Mouse (Mus musculus): ENCODE measurements around the gene Gfra1. TPM values are rescaled to one million over a fixed set of nuclear protein-coding genes. Genes with fewer than 3 reads are reported as not detected.

Gene Gfra1
- total RNA-seq, 1 experiment: 3.5 TPM

GRCm38 (mm10) chr19:58364688-58365087, 91.0 kb downstream of the Gfra1 start:
- DNase-seq (ENCODE audit: low read depth, low spot score): peak; percentile 7
- Histone ChIP-seq H3K4me1 (ENCODE audit: control insufficient read depth in 2 of 2, insufficient read depth in 2 of 2, low read length in 2 of 2, poor library complexity in 1 of 2) (no peaks in the 10 kb centered on the region; a peak in 1 of 4 replicates), H3K9me3 (ENCODE audit: control insufficient read depth, insufficient read depth, low read depth, low read length) (no peaks in the 10 kb centered on the region), H3K9ac (ENCODE audit: insufficient read depth, low read depth, low read length, poor library complexity, severe bottlenecking) (no peak overlapping the region), H3K36me3 (ENCODE audit: control insufficient read depth, insufficient read depth, low read length, poor library complexity, severe bottlenecking) (no peaks in the 10 kb centered on the region), H3K4me3 (ENCODE audit: insufficient read depth in 1 of 2, low read depth in 1 of 2, low read length in 2 of 2, poor library complexity in 1 of 2, severe bottlenecking in 1 of 2) (no peak overlapping the region; a peak in 1 of 4 replicates), H3K27ac (ENCODE audit: insufficient read depth, low read depth, low read length, poor library complexity, severe bottlenecking) (no peak overlapping the region)
- in situ Hi-C loops (cut with MboI; ENCODE audit: low sequenced_read_pairs in 2 of 2, unreplicated experiment in 2 of 2): no loop called here
- TF ChIP-seq HCFC1 (IDR thresholded peaks at IDR 0.05; ENCODE audit: borderline replicate concordance, insufficient read depth, low read length) (no peak), ZC3H11A (IDR thresholded peaks at IDR 0.05; ENCODE audit: borderline replicate concordance, low read depth, low read length) (no peak), CHD2 (IDR thresholded peaks at IDR 0.05; ENCODE audit: low read depth, low read length) (no peak), ZNF384 (IDR thresholded peaks at IDR 0.05; ENCODE audit: low read depth, low read length) (no peak), MAFK (IDR thresholded peaks at IDR 0.05; ENCODE audit: insufficient read depth, low read depth, low read length) (no peak)

GRCm38 (mm10) chr19:58360982-58361381, 94.7 kb downstream of the Gfra1 start:
- no peak overlapping the region for H3K4me3 ChIP-seq (ENCODE audit: insufficient read depth in 1 of 2, low read depth in 1 of 2, low read length in 2 of 2, poor library complexity in 1 of 2, severe bottlenecking in 1 of 2)
- H3K4me1 ChIP-seq (ENCODE audit: control insufficient read depth in 2 of 2, insufficient read depth in 2 of 2, low read length in 2 of 2, poor library complexity in 1 of 2): no peaks in the 10 kb centered on the region; a peak in 1 of 4 replicates
- in situ Hi-C loops (cut with MboI; ENCODE audit: low sequenced_read_pairs in 2 of 2, unreplicated experiment in 2 of 2): no loop called here
- no peak overlapping the region for H3K9ac ChIP-seq (ENCODE audit: insufficient read depth, low read depth, low read length, poor library complexity, severe bottlenecking)
- TF ChIP-seq CHD2 (IDR thresholded peaks at IDR 0.05; ENCODE audit: low read depth, low read length) (no peak), ZC3H11A (IDR thresholded peaks at IDR 0.05; ENCODE audit: borderline replicate concordance, low read depth, low read length) (no peak), HCFC1 (IDR thresholded peaks at IDR 0.05; ENCODE audit: borderline replicate concordance, insufficient read depth, low read length) (no peak), MAFK (IDR thresholded peaks at IDR 0.05; ENCODE audit: insufficient read depth, low read depth, low read length) (no peak), ZNF384 (IDR thresholded peaks at IDR 0.05; ENCODE audit: low read depth, low read length) (no peak)
- H3K27ac ChIP-seq (ENCODE audit: insufficient read depth, low read depth, low read length, poor library complexity, severe bottlenecking): no peak overlapping the region
- DNase-seq (ENCODE audit: low read depth, low spot score): no peak
- no peaks in the 10 kb centered on the region for H3K9me3 ChIP-seq (ENCODE audit: control insufficient read depth, insufficient read depth, low read depth, low read length)
- H3K36me3 ChIP-seq (ENCODE audit: control insufficient read depth, insufficient read depth, low read length, poor library complexity, severe bottlenecking): no peaks in the 10 kb centered on the region

GRCm38 (mm10) chr19:58358063-58358462, 97.6 kb downstream of the Gfra1 start:
- Histone ChIP-seq H3K4me1 (ENCODE audit: control insufficient read depth in 2 of 2, insufficient read depth in 2 of 2, low read length in 2 of 2, poor library complexity in 1 of 2) (0 out of 4 replicates have a peak, but pooled peaks cover 0 to 2% of the 10 kb centered on the region in 2 experiments), H3K4me3 (ENCODE audit: insufficient read depth in 1 of 2, low read depth in 1 of 2, low read length in 2 of 2, poor library complexity in 1 of 2, severe bottlenecking in 1 of 2) (no peak overlapping the region), H3K9ac (ENCODE audit: insufficient read depth, low read depth, low read length, poor library complexity, severe bottlenecking) (no peak overlapping the region), H3K36me3 (ENCODE audit: control insufficient read depth, insufficient read depth, low read length, poor library complexity, severe bottlenecking) (no peaks in the 10 kb centered on the region), H3K27ac (ENCODE audit: insufficient read depth, low read depth, low read length, poor library complexity, severe bottlenecking) (no peak overlapping the region), H3K9me3 (ENCODE audit: control insufficient read depth, insufficient read depth, low read depth, low read length) (no peaks in the 10 kb centered on the region)
- in situ Hi-C loops (cut with MboI; ENCODE audit: low sequenced_read_pairs in 2 of 2, unreplicated experiment in 2 of 2): no loop called here
- TF ChIP-seq CHD2 (IDR thresholded peaks at IDR 0.05; ENCODE audit: low read depth, low read length) (no peak), ZC3H11A (IDR thresholded peaks at IDR 0.05; ENCODE audit: borderline replicate concordance, low read depth, low read length) (no peak), ZNF384 (IDR thresholded peaks at IDR 0.05; ENCODE audit: low read depth, low read length) (no peak), HCFC1 (IDR thresholded peaks at IDR 0.05; ENCODE audit: borderline replicate concordance, insufficient read depth, low read length) (no peak), MAFK (IDR thresholded peaks at IDR 0.05; ENCODE audit: insufficient read depth, low read depth, low read length) (no peak)
- DNase-seq (ENCODE audit: low read depth, low spot score): no peak

GRCm38 (mm10) chr19:58353953-58354352, 101.8 kb downstream of the Gfra1 start:
- H3K9ac ChIP-seq (ENCODE audit: insufficient read depth, low read depth, low read length, poor library complexity, severe bottlenecking): no peak overlapping the region
- no peak overlapping the region for H3K4me3 ChIP-seq (ENCODE audit: insufficient read depth in 1 of 2, low read depth in 1 of 2, low read length in 2 of 2, poor library complexity in 1 of 2, severe bottlenecking in 1 of 2)
- DNase-seq (ENCODE audit: low read depth, low spot score): no peak
- TF ChIP-seq ZC3H11A (IDR thresholded peaks at IDR 0.05; ENCODE audit: borderline replicate concordance, low read depth, low read length) (no peak), HCFC1 (IDR thresholded peaks at IDR 0.05; ENCODE audit: borderline replicate concordance, insufficient read depth, low read length) (no peak), ZNF384 (IDR thresholded peaks at IDR 0.05; ENCODE audit: low read depth, low read length) (no peak), MAFK (IDR thresholded peaks at IDR 0.05; ENCODE audit: insufficient read depth, low read depth, low read length) (no peak), CHD2 (IDR thresholded peaks at IDR 0.05; ENCODE audit: low read depth, low read length) (no peak)
- H3K4me1 ChIP-seq (ENCODE audit: control insufficient read depth in 2 of 2, insufficient read depth in 2 of 2, low read length in 2 of 2, poor library complexity in 1 of 2): 0 out of 4 replicates have a peak, but pooled peaks cover 0 to 2% of the 10 kb centered on the region in 2 experiments
- no peak overlapping the region for H3K27ac ChIP-seq (ENCODE audit: insufficient read depth, low read depth, low read length, poor library complexity, severe bottlenecking)
- no peaks in the 10 kb centered on the region for H3K9me3 ChIP-seq (ENCODE audit: control insufficient read depth, insufficient read depth, low read depth, low read length)
- in situ Hi-C loops (cut with MboI; ENCODE audit: low sequenced_read_pairs in 2 of 2, unreplicated experiment in 2 of 2): no loop called here
- H3K36me3 ChIP-seq (ENCODE audit: control insufficient read depth, insufficient read depth, low read length, poor library complexity, severe bottlenecking): no peaks in the 10 kb centered on the region
